Mouse (Mus musculus) T-cell, adult 2 months (primary cell): ENCODE measurements at regions not wholly inside any gene's neighbourhood (a gene's known extent, or its start where the extent isn't known, plus 50 kb on each side); places are given as distances from the start of the nearest gene placed in this dataset.

Experiments used
- DNase-seq: peaks from one replicate; pipeline ENCODE4 v3.0.0; 2022; ENCODE audit warnings: low spot score

GRCm38 (mm10) chr17:88116321-88116720 is 51.2 kb upstream of the Fbxo11 start:
- no peak for DNase-seq

DNA sequence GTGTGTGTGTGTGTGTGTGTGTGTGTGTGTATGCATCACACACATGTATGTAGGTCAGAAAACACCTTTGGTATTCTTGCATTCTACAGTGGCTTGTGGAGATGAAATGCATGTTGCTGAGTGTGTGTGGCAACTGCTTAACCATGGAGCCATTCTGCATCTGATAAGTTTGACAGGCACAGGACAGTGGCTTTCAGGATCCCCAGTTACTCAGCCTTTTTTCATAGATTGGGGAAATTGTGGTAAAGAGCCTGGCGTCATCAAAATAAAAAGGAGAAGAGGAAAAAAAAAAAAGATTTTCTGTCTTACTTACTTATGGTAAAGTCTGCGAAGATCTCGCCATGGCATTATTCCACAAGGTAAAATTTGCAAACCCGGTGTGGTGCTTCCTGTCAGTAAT is 53.6 kb upstream of the Fbxo11 start:
- no peak for DNase-seq

DNA sequence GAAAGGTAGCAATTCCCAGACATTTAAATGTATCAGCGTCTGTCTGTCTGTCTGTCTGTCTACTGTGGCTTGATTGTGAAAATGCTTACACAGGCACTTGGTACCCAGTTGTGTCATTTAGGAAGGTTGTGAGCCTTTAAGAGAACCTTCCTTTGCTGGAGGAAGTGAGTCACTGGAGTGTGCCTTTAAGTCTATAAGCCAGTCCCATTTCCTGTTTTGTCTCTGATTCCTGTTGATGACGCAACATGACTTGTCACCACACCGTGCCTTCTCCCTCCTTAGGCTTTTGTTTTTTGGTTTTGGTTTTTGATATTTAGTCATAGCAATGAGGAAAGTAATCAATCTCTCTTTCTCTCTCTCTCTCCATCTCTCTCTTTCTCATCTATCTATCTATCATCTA is 58.6 kb upstream of the Fbxo11 start:
- DNase-seq, result peak; percentile 60

DNA sequence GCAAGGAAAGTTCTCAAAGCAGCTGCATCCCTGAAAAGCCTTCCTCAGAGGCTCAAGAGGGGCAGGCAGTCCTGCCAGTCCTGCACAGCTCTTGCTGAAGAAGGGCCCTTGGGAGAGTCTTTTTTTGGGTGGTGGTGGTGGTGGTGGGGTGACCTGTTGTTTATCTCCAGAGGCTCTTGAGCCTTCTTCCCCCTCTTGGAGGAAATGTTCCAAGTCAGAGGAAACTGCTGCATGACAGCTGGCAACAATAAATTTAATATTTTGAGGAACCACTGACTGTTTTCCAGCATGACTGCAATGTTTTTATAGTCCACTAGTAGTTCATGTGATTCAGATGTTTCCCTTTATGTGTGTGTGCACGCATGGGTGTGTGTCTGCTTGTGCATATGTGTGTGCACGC is 62.0 kb upstream of the Fbxo11 start:
- DNase-seq, result no peak

DNA sequence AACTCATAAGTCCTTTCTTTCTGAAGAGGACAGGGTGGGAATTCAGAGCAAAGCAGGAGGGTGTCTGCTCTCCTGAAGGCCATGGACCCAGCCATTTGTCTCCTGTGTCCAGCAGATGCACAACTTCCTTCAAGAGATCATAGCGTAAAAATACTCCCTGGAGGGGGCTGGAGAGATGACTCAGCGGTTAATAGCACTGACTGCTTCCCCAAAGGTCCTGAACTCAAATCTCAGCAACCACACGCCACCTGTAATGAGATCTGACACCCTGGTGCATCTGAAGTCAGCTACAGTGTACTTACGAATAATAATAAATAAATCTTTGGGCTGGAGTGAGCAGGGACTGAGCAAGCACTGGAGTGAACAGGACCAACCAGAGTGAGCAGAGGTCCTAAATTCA is 66.2 kb upstream of the Fbxo11 start:
- DNase-seq, result no peak

DNA sequence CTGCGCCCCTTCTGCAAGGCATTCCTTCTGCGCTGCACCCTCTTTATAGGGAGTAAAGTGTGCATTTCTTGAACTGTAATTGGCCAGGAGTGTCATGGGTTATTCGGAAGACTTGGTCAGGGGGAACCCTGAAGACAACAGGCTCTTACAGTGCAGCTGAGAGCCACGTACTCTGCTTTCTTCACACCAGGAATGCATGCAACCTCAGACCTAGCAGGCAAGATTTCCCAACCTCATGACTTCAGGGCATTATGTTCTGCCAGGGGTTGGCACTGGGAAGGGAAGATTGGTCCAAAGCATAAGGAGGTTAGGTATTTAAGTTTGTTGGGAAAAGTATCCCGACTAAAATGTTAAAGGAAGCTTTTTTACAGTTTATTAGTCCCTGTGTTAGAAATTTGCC is 66.9 kb upstream of the Fbxo11 start:
- DNase-seq, result no peak

- DNase-seq, result no peak
Observed at GRCm38 (mm10) chr17:88132601-88133346, 67.7 kb upstream of the Fbxo11 start.

GRCm38 (mm10) chr17:88134546-88134945 is 69.5 kb upstream of the Fbxo11 start:
- no peak for DNase-seq

DNA sequence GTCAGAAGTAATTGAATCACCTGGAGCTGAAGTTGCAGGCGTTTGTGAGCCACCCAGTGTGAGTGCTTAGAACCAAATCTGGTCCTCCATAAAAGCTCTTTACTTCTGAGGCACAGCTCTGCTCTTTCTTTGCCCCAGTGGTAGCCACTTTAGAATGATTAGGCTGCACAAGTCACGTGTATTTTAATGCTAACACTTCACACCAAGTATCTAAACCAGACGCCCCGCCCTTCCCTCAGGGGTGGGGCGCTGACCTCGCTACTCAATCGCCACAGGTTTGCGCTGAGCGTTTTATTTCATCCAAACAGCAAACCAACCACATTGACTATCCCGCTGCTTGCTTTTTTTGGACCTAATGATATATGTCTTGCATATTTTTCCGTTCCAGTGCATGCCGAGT is 76.4 kb upstream of the Fbxo11 start:
- DNase-seq, result no peak

DNA sequence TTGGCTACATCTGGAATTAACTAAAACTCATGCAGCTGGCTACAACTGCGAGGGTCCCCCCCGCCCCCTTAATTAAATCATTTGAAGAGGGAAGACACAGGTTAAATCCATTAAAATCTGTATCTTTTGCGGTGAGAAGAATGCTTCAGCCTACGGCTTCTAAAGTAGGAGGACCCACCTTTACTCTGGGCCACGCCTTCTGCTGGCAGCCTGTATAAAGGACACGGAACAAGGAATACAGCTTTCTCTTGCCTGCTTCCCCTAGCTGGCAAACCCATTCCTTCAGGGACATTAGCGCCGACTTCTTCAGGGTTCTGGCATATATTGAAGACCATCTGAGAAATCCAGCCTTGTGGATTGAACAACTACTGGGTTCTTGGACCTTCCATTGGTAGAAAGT is 76.9 kb upstream of the Fbxo11 start:
- no peak for DNase-seq

DNA sequence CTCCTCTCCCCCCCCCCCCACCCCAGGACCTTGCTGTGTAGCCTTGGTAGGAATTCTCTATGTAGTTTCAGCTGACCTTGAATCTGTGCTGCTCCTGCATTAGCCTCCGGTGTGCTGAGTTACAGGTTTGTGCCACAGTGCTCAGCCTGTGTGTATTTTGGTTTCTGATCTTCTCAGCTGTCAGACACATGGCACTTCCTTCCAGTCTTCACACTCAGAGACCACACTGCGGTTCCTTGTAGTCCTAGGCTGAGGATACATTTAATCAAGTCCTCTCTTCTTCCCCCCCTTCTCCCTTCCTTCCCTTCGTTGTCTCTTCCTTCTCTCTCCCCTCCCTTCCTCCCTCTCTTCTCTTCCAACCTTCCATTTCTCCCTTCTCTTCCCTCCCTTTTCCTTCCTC is 77.7 kb upstream of the Fbxo11 start:
- no peak for DNase-seq

GRCm38 (mm10) chr17:88143378-88143943 is 78.4 kb upstream of the Fbxo11 start:
- DNase-seq, result no peak

DNA sequence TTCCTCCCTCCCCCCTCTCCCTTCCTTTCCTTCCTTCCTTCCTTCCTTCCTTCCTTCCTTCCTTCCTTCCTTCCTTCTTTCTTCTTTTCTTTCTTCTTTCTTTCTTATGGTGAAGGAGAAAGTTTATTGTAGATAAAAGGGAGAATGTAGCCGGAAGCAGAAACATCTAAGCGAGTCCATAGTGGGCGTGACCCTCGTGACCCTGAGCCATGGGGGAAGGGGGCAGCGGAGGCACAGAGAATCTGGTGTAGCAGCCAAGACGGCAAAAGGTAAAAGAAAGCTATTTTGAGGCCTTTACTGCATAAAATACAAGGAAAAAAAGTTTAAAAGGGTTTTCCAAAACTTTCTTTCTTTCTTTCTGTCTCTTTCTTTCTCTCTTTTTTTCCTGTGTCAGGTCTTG is 93.5 kb upstream of the Fbxo11 start:
- DNase-seq, result no peak

DNA sequence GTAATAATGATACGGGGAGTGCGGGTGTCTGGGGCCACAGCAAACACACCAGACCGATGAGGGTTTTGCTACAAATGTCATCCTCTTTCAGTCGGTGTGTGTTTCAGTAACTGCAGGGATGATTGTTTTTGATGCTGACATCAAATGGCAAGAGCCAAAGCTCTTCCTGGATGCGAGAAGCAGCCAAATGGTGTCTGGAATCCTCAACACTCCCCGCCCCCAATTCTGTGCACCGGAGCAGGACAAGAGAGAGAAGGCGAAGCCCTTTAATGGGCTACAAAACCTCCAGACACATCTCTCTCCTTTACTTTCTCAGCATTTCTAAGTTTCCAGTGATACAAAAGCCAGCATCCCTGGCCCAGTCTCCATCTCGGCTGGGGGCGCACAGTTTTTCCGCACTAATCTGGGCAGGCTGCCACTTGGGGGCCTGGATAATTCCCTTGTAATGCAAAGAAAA is 94.1 kb upstream of the Fbxo11 start:
- DNase-seq, result no peak

DNA sequence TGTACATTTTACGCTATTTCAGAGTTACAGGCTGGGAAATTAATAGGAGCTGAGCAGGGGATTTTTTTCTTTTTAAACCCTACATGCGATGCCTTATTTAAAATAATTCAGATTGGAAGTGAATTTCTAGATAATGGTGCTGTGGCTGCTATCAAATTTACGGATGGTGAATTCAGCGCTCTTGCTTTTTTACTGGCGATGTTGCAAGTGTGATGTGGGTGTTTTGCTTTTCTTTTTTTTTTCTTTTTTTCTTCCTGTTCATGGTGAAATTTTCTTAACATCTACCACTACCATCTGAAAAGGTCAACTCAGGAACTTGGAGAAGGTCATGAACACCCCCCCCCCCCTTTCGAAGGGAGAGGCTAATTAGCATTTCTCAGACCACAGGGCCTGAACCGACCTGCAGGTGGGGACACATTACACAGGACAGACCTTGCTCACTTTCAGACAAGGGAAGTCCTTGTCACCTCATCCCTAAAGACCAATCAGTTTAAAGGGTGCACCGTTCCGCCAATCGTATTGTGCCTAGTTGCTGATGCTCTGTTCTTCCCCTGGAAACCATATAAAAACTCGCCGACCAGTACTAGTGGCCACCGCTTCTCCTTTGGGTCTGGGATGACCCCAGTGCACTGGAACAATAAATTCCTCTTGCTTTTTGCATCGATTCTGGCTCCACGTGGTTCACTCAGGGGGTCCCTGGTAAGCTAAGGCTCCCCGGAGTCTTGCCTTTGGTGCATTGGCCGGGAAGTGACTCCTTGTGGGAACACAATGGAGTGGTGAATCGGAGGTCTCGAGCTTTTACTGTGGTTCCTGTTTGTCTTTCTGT is 95.0 kb upstream of the Fbxo11 start:
- no peak for DNase-seq

DNA sequence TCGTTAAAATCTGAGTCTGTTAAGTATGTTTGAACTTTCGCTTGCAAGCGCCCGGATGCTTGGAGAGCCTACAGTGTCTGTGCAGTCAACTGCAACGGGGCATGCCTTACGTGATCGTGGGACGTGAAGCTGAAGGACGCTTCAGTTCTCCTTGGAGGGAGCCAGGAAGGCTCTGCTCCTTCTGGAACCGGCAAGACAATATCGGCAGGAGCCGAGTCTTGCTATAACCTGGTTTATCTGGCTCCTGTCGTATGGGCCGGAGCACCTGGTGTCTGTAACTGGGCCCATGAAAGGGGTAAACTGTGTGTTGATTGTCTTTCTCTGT is 95.5 kb upstream of the Fbxo11 start:
- no peak for DNase-seq

- no peak for DNase-seq
Observed at GRCm38 (mm10) chr17:88161766-88162165, 96.7 kb upstream of the Fbxo11 start.

- no peak for DNase-seq
Observed at GRCm38 (mm10) chr17:88164805-88165204, 99.7 kb upstream of the Fbxo11 start.

DNA sequence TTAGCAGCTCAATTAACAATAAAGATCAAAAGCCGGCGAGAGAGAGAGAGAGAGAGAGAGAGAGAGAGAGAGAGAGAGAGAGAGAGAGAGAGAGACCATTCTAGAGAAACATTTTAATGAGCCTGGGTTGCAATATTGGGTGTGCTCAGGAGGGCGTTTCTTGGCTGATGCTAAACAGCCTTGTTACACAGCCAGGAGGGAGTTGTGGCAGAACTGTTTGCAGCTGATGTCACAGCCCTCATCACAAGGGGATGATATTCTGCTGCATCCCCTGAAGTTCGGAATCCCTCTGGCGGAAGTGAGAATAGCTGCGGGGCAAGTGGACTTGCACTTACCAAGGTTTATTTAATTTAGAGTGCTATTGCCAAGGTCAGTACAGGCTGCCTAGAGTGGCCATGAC is 100.7 kb upstream of the Fbxo11 start:
- no peak for DNase-seq

GRCm38 (mm10) chr17:88168262-88169096 is 103.4 kb upstream of the Fbxo11 start:
- DNase-seq, result no peak

GRCm38 (mm10) chr17:88171606-88172005 is 106.5 kb upstream of the Fbxo11 start:
- DNase-seq, result no peak

DNA sequence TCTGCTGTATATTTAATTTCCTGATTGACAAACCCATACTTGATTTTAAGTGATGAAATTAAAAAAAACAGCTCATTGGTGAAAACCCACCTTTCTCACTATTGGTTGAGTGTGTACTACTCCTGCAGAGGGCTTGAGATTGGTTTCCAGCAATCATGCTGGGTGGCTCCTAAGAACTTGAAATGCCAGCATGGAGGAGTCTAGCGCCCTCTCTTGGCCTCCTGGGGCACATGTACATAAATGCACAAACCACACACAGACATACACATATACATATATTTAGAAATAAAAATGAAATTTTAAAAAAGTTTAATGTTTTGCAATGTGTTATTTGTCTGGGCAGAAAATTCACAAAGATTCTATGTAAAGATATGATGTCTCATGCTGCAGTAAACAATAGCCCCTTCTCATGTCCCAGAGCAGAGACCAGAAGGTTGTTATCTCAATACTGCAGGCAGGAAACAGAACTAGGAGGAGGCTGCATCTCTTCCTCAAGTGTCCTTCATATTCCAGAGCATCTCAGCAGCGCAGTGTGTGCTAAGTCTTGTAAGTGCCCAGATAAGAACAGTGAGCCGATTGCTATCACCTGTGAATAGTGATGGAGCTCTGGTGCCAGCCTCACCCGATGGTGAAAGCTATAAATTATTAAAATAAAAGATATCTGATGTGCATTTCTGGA is 108.4 kb upstream of the Fbxo11 start:
- DNase-seq, result no peak
